Mouse (Mus musculus) spleen, adult 2 months (tissue): Measurements from ENCODE around the gene Zdhhc5. TPM values are rescaled to one million over a fixed set of nuclear protein-coding genes. Genes with fewer than 3 reads are reported as not detected.
A peak's percentile ranks its signal among the peaks of the same experiment; 100 is the strongest.
"Not testable (repeated sequence)": the region's sequence is repeated elsewhere in the genome, so short reads cannot be mapped to it uniquely, and the experiment has no call there.

ENCODE experiments used
- DNase-seq, 2 experiments: peaks; one replicate each; pipeline versions ENCODE4 v3.0.0 to v3.0.0-alpha.2; 2012 to 2021; ENCODE audit warnings: low spot score in 2 of 2, low read depth in 1 of 2
- H3K27ac ChIP-seq: fragments of 200-500 bp; 2 replicates; pipeline ENCODE4 v1.5.1; 2012; ENCODE audit warnings: low read length, inconsistent platforms; ENCODE audit not compliant: insufficient read depth
- H3K27me3 ChIP-seq: fragments of 200-500 bp; 2 replicates; pipeline ENCODE4 v1.6.1; 2012; ENCODE audit warnings: mild to moderate bottlenecking, moderate library complexity, low read length, inconsistent platforms; ENCODE audit not compliant: control insufficient read depth, insufficient read depth
- H3K36me3 ChIP-seq: fragments of 200-500 bp; 2 replicates; pipeline ENCODE4 v1.6.1; 2012; ENCODE audit warnings: mild to moderate bottlenecking, low read length, inconsistent platforms; ENCODE audit not compliant: control insufficient read depth, insufficient read depth
- H3K4me1 ChIP-seq: fragments of 200-500 bp; 2 replicates; pipeline ENCODE4 v1.6.1; 2011; ENCODE audit warnings: inconsistent platforms; ENCODE audit not compliant: control insufficient read depth, insufficient read depth, insufficient read length
- H3K4me3 ChIP-seq: fragments of 200-500 bp; 2 replicates; pipeline ENCODE4 v1.5.1; 2011; ENCODE audit warnings: mild to moderate bottlenecking, inconsistent platforms; ENCODE audit not compliant: insufficient read depth, insufficient read length; ENCODE audit errors: extremely low read depth
- CTCF ChIP-seq: fragments of 200-500 bp; IDR thresholded peaks from 2 replicates; pipeline ENCODE4 v1.5.1; 2011; ENCODE audit warnings: mild to moderate bottlenecking, inconsistent platforms; ENCODE audit not compliant: insufficient read depth, insufficient read length, insufficient replicate concordance; ENCODE audit errors: extremely low read depth
- POLR2A ChIP-seq: fragments of 200-500 bp; IDR thresholded peaks from 2 replicates; pipeline ENCODE4 v1.6.1; 2011; ENCODE audit warnings: low read depth, low read length, inconsistent platforms
- WGBS: fragments of 180-500 bp; shearing (Covaris S2); methylation state at CpG from one replicate; pipeline ENCODE4 v1.1.7; 2018; 5-methylcytosine and 5-hydroxymethylcytosine counted together
- polyA plus RNA-seq: library from polyadenylated mRNA; depleted of rRNA; stranded (reverse); fragments of >200 nt; gene quantifications from 2 replicates; pipeline ENCODE4 v1.2.3, GENCODE M21; 2012

The Zdhhc5 gene
- polyA plus RNA-seq, 1 experiment, result 24.2 TPM

- H3K4me3 ChIP-seq, result peak overlapping the region; percentile 58
- DNase-seq, result no peak
- no peaks in the 10 kb centered on the region; the same call in 1 of the 2 replicates for H3K4me1 ChIP-seq
- 0 out of 2 replicates have a peak, but pooled peaks have one; percentile 0 for TF ChIP-seq CTCF
- TF ChIP-seq POLR2A, result no peak
- no peaks in the 10 kb centered on the region for H3K27me3 ChIP-seq
- H3K27ac ChIP-seq, result peak overlapping the region; percentile 61
- peaks cover 12% of the 10 kb centered on the region for H3K36me3 ChIP-seq
- WGBS, result 9% methylated on average over 22 of the region's 22 CpGs
Observed at GRCm38 (mm10) chr2:84677270-84677967, 37.6 kb downstream of the Zdhhc5 start.

- DNase-seq, H3K4me3 ChIP-seq, H3K27ac ChIP-seq, H3K4me1 ChIP-seq, H3K27me3 ChIP-seq: not testable (repeated sequence)
- WGBS, result 76% methylated on average over 4 of the region's 5 CpGs
- peaks cover 12% of the 10 kb centered on the region for H3K36me3 ChIP-seq
Observed at GRCm38 (mm10) chr2:84671535-84671934, 43.4 kb downstream of the Zdhhc5 start.

- under 1% methylated on average over 20 of the region's 20 CpGs for WGBS
- H3K4me1 ChIP-seq, result peaks cover 6% of the 10 kb centered on the region; the same call in 1 of the 2 replicates
- peak; percentile 82 to 84 for DNase-seq
- peak within 1 kb of the TSS; percentile 98 for H3K4me3 ChIP-seq
- peak; percentile 60; the same call in 1 of the 2 replicates for TF ChIP-seq POLR2A
- no peak for TF ChIP-seq CTCF
- H3K27me3 ChIP-seq, result no peaks in the 10 kb centered on the region
- peaks cover 12% of the 10 kb centered on the region for H3K36me3 ChIP-seq
- peak within 1 kb of the TSS; percentile 76 for H3K27ac ChIP-seq
Observed at GRCm38 (mm10) chr2:84670569-84670933, 44.4 kb downstream of the Zdhhc5 start, which contains the start of gene Selenoh. Gene Selenoh (minus strand): TSS chr2:84670770.

GRCm38 (mm10) chr2:84669828-84670568 lies 45.0 kb downstream of the Zdhhc5 start:
- Histone ChIP-seq H3K27ac (peak overlapping the region; percentile 49), H3K4me1 (peaks cover 6% of the 10 kb centered on the region; the same call in 1 of the 2 replicates), H3K27me3 (no peaks in the 10 kb centered on the region), H3K4me3 (peak overlapping the region; percentile 98), H3K36me3 (peaks cover 11% of the 10 kb centered on the region)
- TF ChIP-seq CTCF, result no peak
- no peak for TF ChIP-seq POLR2A
- DNase-seq, result peak in 1 of 2 experiments; percentile 17
- 4% methylated on average over 39 of the region's 39 CpGs for WGBS

- peaks cover 6% of the 10 kb centered on the region; the same call in 1 of the 2 replicates for H3K4me1 ChIP-seq
- TF ChIP-seq CTCF (no peak), POLR2A (no peak)
- H3K27me3 ChIP-seq, result no peaks in the 10 kb centered on the region
- H3K4me3 ChIP-seq, result no peak overlapping the region
- WGBS, result 78% methylated on average over 12 of the region's 12 CpGs
- H3K27ac ChIP-seq, result no peak overlapping the region
- no peak for DNase-seq
- no peaks in the 10 kb centered on the region for H3K36me3 ChIP-seq
Observed at GRCm38 (mm10) chr2:84666081-84666480, 48.9 kb downstream of the Zdhhc5 start.

GRCm38 (mm10) chr2:84662866-84663265 lies 52.1 kb downstream of the Zdhhc5 start:
- H3K36me3 ChIP-seq, result no peaks in the 10 kb centered on the region
- H3K27me3 ChIP-seq, result no peaks in the 10 kb centered on the region
- DNase-seq, result peak; percentile 38 to 59
- TF ChIP-seq POLR2A (no peak), CTCF (no peak)
- 46% methylated on average over 2 of the region's 2 CpGs for WGBS
- no peaks in the 10 kb centered on the region; the same call in none of the 2 replicates for H3K4me1 ChIP-seq
- H3K27ac ChIP-seq, result no peak overlapping the region
- H3K4me3 ChIP-seq, result no peak overlapping the region

GRCm38 (mm10) chr2:84660253-84660652 lies 54.7 kb downstream of the Zdhhc5 start:
- peak; percentile 56 to 59 for DNase-seq
- WGBS, result 59% methylated on average over 3 of the region's 3 CpGs
- Histone ChIP-seq H3K4me1 (no peaks in the 10 kb centered on the region; the same call in none of the 2 replicates), H3K27ac (no peak overlapping the region), H3K27me3 (no peaks in the 10 kb centered on the region), H3K36me3 (no peaks in the 10 kb centered on the region), H3K4me3 (no peak overlapping the region)
- no peak; the same call in 1 of the 2 replicates for TF ChIP-seq CTCF
- TF ChIP-seq POLR2A, result no peak
